Mouse (Mus musculus) small intestine, adult 2 months (tissue): ENCODE results near the gene Mok. TPM values are rescaled to one million over a fixed set of nuclear protein-coding genes. Genes with fewer than 3 reads are reported as not detected.

Source experiments
- H3K27ac ChIP-seq: fragments of 200-500 bp; 2 replicates; pipeline ENCODE4 v1.5.1; 2012; ENCODE audit warnings: low read depth, low read length, control low read depth, inconsistent platforms; ENCODE audit not compliant: insufficient read depth
- H3K27me3 ChIP-seq: fragments of 200-500 bp; 2 replicates; pipeline ENCODE4 v1.6.1; 2012; ENCODE audit warnings: mild to moderate bottlenecking, moderate library complexity, low read length, inconsistent platforms; ENCODE audit not compliant: control insufficient read depth, insufficient read depth
- H3K36me3 ChIP-seq: fragments of 200-500 bp; 2 replicates; pipeline ENCODE4 v1.6.1; 2012; ENCODE audit warnings: mild to moderate bottlenecking, low read length, control low read depth, inconsistent platforms; ENCODE audit not compliant: control insufficient read depth, insufficient read depth
- H3K4me1 ChIP-seq: fragments of 200-500 bp; 2 replicates; pipeline ENCODE4 v1.6.1; 2012; ENCODE audit warnings: low read length, inconsistent platforms, mixed read lengths; ENCODE audit not compliant: control insufficient read depth, insufficient read depth, insufficient read length
- H3K4me3 ChIP-seq: fragments of 200-500 bp; 2 replicates; pipeline ENCODE4 v1.5.1; 2012; ENCODE audit warnings: low read depth, mild to moderate bottlenecking, control low read depth, inconsistent platforms, low read length, moderate library complexity
- CTCF ChIP-seq: fragments of 200-500 bp; IDR thresholded peaks from 2 replicates; pipeline ENCODE4 v1.5.1; 2012; ENCODE audit warnings: low read depth, mild to moderate bottlenecking, control low read depth, inconsistent platforms, low read length, moderate library complexity, mixed read lengths; ENCODE audit not compliant: insufficient replicate concordance, insufficient read length; ENCODE audit errors: extremely low read depth
- POLR2A ChIP-seq: fragments of 200-500 bp; IDR thresholded peaks from 2 replicates; pipeline ENCODE4 v1.6.1; 2012; ENCODE audit warnings: low read depth, mild to moderate bottlenecking, control low read depth, inconsistent platforms, low read length, moderate library complexity
- WGBS: fragments of 180-500 bp; shearing (Covaris S2); methylation state at CpG from one replicate; pipeline ENCODE4 v1.1.7; 2018; 5-methylcytosine and 5-hydroxymethylcytosine counted together
- polyA plus RNA-seq: library from polyadenylated mRNA; depleted of rRNA; stranded (reverse); fragments of >200 nt; gene quantifications from 2 replicates; pipeline ENCODE4 v1.2.3, GENCODE M21; 2012

Mok gene
- polyA plus RNA-seq, 1 experiment = 0.81 TPM

DNA sequence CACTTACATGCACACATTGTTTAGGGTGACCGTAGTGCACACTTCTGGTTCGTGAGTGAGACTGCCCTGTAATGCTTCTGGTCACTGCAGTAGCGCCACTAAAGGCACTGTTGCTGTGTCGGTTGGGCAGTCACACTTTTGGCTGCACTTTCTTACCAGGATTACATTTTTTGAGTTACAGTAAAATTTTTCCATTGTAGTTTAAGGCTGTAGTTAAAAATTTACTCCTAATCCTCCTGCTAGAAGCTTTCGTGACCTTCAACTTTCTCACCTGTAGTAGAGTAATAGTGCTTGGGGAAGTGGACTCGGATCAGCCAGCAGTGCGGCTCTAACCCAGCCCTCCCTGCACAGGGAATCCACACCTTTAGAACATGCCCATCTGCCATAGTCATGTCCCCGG lies 49.7 kb downstream of the Mok start:
- Histone ChIP-seq H3K27ac (no peak overlapping the region), H3K4me3 (no peak overlapping the region), H3K27me3 (no peaks in the 10 kb centered on the region), H3K36me3 (peaks cover 12% of the 10 kb centered on the region), H3K4me1 (peaks cover 4% of the 10 kb centered on the region; the same call in 1 of the 2 replicates)
- TF ChIP-seq CTCF = no peak
- no peak for TF ChIP-seq POLR2A
- 85% methylated on average over 8 of the region's 8 CpGs for WGBS

- H3K27me3 ChIP-seq = no peaks in the 10 kb centered on the region
- TF ChIP-seq CTCF = no peak
- TF ChIP-seq POLR2A = no peak
- no peak overlapping the region for H3K27ac ChIP-seq
- H3K4me1 ChIP-seq = peaks cover 4% of the 10 kb centered on the region; the same call in 1 of the 2 replicates
- H3K4me3 ChIP-seq = no peak overlapping the region
- WGBS = 91% methylated on average over 4 of the region's 4 CpGs
- H3K36me3 ChIP-seq = peaks cover 12% of the 10 kb centered on the region
Measured at GRCm38 (mm10) chr12:110790580-110790979, 50.2 kb downstream of the Mok start.

DNA sequence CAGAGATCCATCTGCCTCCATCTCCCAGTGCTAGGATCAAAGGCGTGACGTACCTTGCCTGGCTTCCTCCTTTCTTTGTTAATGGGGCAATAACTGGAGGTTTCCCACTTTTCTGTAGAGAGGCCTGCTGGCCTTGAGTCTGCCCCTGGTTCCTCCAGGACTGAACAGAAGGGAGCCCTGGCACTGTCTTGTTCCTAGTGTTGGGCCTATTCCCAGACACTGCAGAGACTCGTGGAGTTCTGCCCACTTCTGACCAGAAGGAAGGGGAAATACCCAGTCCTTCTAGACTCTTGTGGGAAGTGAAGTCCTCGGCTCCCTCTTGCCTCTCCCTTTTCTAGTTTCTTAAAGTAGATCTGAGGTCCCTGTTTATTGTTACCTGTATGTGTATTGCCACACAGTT lies 54.5 kb downstream of the Mok start:
- Histone ChIP-seq H3K36me3 (peaks cover 16% of the 10 kb centered on the region), H3K27ac (no peak overlapping the region), H3K4me1 (peaks cover 6% of the 10 kb centered on the region; the same call in 1 of the 2 replicates), H3K27me3 (no peaks in the 10 kb centered on the region), H3K4me3 (no peak overlapping the region)
- 62% methylated on average over 4 of the region's 4 CpGs for WGBS
- TF ChIP-seq POLR2A (no peak), CTCF (no peak)

DNA sequence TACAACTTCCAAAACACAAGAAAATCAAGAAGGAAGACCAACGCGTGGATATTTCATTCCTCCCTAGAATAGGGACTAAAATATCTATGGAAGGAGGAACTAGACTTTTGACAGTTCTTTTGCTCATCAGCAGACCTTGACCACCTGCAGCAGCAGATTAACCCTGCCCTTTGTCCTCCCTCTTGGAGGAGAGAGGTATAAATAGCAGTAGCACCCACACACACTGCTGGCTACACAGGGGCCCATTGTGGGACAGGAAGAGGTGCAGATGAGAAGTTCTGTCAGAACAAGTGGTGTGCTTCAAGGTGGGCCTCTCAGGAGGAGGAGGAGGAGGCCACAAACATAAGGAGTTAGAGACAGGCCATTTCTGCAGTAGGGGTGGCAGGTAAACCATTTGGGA lies 56.5 kb downstream of the Mok start:
- H3K27me3 ChIP-seq = no peaks in the 10 kb centered on the region
- 73% methylated on average over 2 of the region's 2 CpGs for WGBS
- TF ChIP-seq POLR2A = no peak
- no peak for TF ChIP-seq CTCF
- no peak overlapping the region for H3K4me3 ChIP-seq
- peaks cover 27% of the 10 kb centered on the region for H3K36me3 ChIP-seq
- H3K4me1 ChIP-seq = 0 out of 2 replicates have a peak, but pooled peaks cover 2% of the 10 kb centered on the region
- no peak overlapping the region for H3K27ac ChIP-seq

DNA sequence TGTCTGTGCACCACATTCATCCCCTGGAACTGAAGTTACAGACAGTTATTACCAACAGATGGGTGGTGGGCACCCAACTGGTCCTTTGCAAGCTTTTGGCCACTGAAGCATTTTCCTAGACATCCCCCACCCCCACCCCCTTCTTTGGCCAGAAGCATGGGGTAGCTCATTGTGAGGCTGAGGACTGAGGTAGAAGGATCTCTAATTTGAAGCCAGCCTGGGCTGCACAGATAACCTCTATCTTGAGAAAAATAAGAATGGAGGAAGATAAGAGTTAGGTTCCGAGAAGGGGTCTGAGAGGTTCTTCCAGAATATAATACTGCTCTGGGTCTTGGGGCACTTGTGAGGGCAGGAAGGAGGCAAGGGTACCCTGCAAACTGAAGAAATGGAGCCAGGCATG lies 58.5 kb downstream of the Mok start:
- H3K4me1 ChIP-seq = 0 out of 2 replicates have a peak, but pooled peaks cover 2% of the 10 kb centered on the region
- WGBS = 98% methylated on average over 1 of the region's 1 CpGs
- no peak for TF ChIP-seq CTCF
- no peak for TF ChIP-seq POLR2A
- H3K27me3 ChIP-seq = no peaks in the 10 kb centered on the region
- H3K4me3 ChIP-seq = no peak overlapping the region
- peaks cover 23% of the 10 kb centered on the region for H3K36me3 ChIP-seq
- H3K27ac ChIP-seq = no peak overlapping the region

GRCm38 (mm10) chr12:110781181-110781580 lies 59.6 kb downstream of the Mok start:
- Histone ChIP-seq H3K4me1 (0 out of 2 replicates have a peak, but pooled peaks cover 2% of the 10 kb centered on the region), H3K27ac (no peak overlapping the region), H3K27me3 (no peaks in the 10 kb centered on the region), H3K36me3 (peaks cover 23% of the 10 kb centered on the region), H3K4me3 (no peak overlapping the region)
- 80% methylated on average over 8 of the region's 8 CpGs for WGBS
- TF ChIP-seq CTCF (no peak), POLR2A (no peak)

- TF ChIP-seq POLR2A (no peak), CTCF (no peak)
- 0 out of 2 replicates have a peak, but pooled peaks cover 3% of the 10 kb centered on the region for H3K4me1 ChIP-seq
- WGBS = 66% methylated on average over 7 of the region's 7 CpGs
- H3K27me3 ChIP-seq = no peaks in the 10 kb centered on the region
- H3K27ac ChIP-seq = no peak overlapping the region
- peaks cover 20% of the 10 kb centered on the region for H3K36me3 ChIP-seq
- no peak overlapping the region for H3K4me3 ChIP-seq
Measured at GRCm38 (mm10) chr12:110779296-110779695, 61.4 kb downstream of the Mok start.
